Mouse (Mus musculus) CH12.LX (cell line): ENCODE results near the gene Bckdha. TPM values are rescaled to one million over a fixed set of nuclear protein-coding genes. Genes with fewer than 3 reads are reported as not detected.
A peak's percentile ranks its signal among the peaks of the same experiment; 100 is the strongest.

Experiments used
- DNase-seq: peaks from one replicate; pipeline ENCODE4 v3.0.0-alpha.2; 2013; ENCODE audit errors: extremely low read depth
- H3K27ac ChIP-seq: 2 replicates; pipeline ENCODE4 v1.5.1; 2012; ENCODE audit warnings: low read depth, mild to moderate bottlenecking, control low read depth, moderate library complexity; ENCODE audit not compliant: insufficient read depth
- H3K27me3 ChIP-seq: replicated peaks from 2 replicates; pipeline ENCODE3; 2012; ENCODE audit warnings: inconsistent platforms
- H3K36me3 ChIP-seq, 2 experiments: replicated peaks in 1 of 2; 2 replicates each; pipeline versions ENCODE3 to v1.6.1; 2012; ENCODE audit warnings: inconsistent platforms in 1 of 2, low read length in 1 of 2, mild to moderate bottlenecking in 1 of 2, mixed read lengths in 1 of 2, moderate library complexity in 1 of 2; ENCODE audit not compliant: control insufficient read depth in 1 of 2, insufficient read depth in 1 of 2
- H3K4me1 ChIP-seq, 2 experiments: 2 replicates each; pipeline ENCODE4 v1.6.1; 2012; ENCODE audit warnings: inconsistent platforms in 1 of 2, moderate library complexity in 1 of 2; ENCODE audit not compliant: insufficient read depth in 2 of 2, control insufficient read depth in 1 of 2
- H3K4me2 ChIP-seq: 2 replicates; pipeline ENCODE4 v1.6.1; 2012; ENCODE audit warnings: low read depth, mild to moderate bottlenecking, control low read depth; ENCODE audit not compliant: poor library complexity, insufficient read depth, severe bottlenecking
- H3K4me3 ChIP-seq, 3 experiments: fragments of 150-350 bp in 1 of 3; sonication (generic) in 1 of 3; replicated peaks in 1 of 3; 2 replicates each; pipeline versions ENCODE3 to v1.5.1; 2011 to 2012; ENCODE audit warnings: low read depth in 2 of 3, low read length in 2 of 3, mild to moderate bottlenecking in 2 of 3, moderate library complexity in 2 of 3, control low read depth in 1 of 3, improper control_type of control experiment in 1 of 3, inconsistent platforms in 1 of 3, mixed read lengths in 1 of 3; ENCODE audit not compliant: poor library complexity in 1 of 3
- H3K79me2 ChIP-seq: replicated peaks from 2 replicates; pipeline ENCODE4 v1.6.1; 2012; ENCODE audit warnings: mild to moderate bottlenecking, moderate library complexity; ENCODE audit not compliant: control insufficient read depth, poor library complexity, insufficient read depth, severe bottlenecking; ENCODE audit errors: extremely low read depth
- H3K9ac ChIP-seq: 2 replicates; pipeline ENCODE4 v1.6.1; 2012; ENCODE audit warnings: low read depth, mild to moderate bottlenecking, control low read depth, moderate library complexity; ENCODE audit not compliant: insufficient read depth
- H3K9me3 ChIP-seq: replicated peaks from 2 replicates; pipeline ENCODE3; 2012; ENCODE audit warnings: low read length, inconsistent platforms, mixed read lengths
- BHLHE40 ChIP-seq: IDR thresholded peaks from 2 replicates; pipeline ENCODE4 v1.6.1; 2011; ENCODE audit warnings: mild to moderate bottlenecking, low read depth, low read length, improper control_type of control experiment
- CHD1 ChIP-seq: IDR thresholded peaks from 2 replicates; pipeline ENCODE4 v1.6.1; 2012; ENCODE audit warnings: low read depth, low read length, improper control_type of control experiment, inconsistent platforms
- CHD2 ChIP-seq: IDR thresholded peaks from 2 replicates; pipeline ENCODE4 v1.6.1; 2011; ENCODE audit warnings: low read length, improper control_type of control experiment
- CTCF ChIP-seq, 2 experiments: IDR thresholded peaks in 1 of 2; conservative IDR thresholded peaks in 1 of 2; 2 replicates each; pipeline ENCODE4 v1.5.1; 2011 to 2012; ENCODE audit warnings: low read depth in 2 of 2, low read length in 2 of 2, improper control_type of control experiment in 1 of 2, inconsistent platforms in 1 of 2, mild to moderate bottlenecking in 1 of 2, moderate library complexity in 1 of 2
- E2F4 ChIP-seq: IDR thresholded peaks from 2 replicates; pipeline ENCODE4 v1.6.1; 2011; ENCODE audit warnings: low read depth, low read length, improper control_type of control experiment; ENCODE audit not compliant: insufficient replicate concordance
- EP300 ChIP-seq: IDR thresholded peaks from 2 replicates; pipeline ENCODE4 v1.6.1; 2011; ENCODE audit warnings: low read length, improper control_type of control experiment
- GABPA ChIP-seq: IDR thresholded peaks from 2 replicates; pipeline ENCODE4 v1.6.1; 2012; ENCODE audit warnings: low read depth, low read length, improper control_type of control experiment, inconsistent platforms; ENCODE audit not compliant: insufficient replicate concordance
- IRF4 ChIP-seq: IDR thresholded peaks from 2 replicates; pipeline ENCODE4 v1.6.1; 2014; ENCODE audit warnings: low read depth, mild to moderate bottlenecking, inconsistent platforms, low read length, improper control_type of control experiment
- JUND ChIP-seq: conservative IDR thresholded peaks from 2 replicates; pipeline ENCODE4 v1.6.1; 2011; ENCODE audit warnings: low read depth, low read length, improper control_type of control experiment
- KAT2A ChIP-seq: IDR thresholded peaks from 2 replicates; pipeline ENCODE4 v1.6.1; 2012; ENCODE audit warnings: low read length, improper control_type of control experiment, inconsistent platforms; ENCODE audit not compliant: insufficient replicate concordance
- MYC ChIP-seq: IDR thresholded peaks from 2 replicates; pipeline ENCODE4 v1.6.1; 2011; ENCODE audit warnings: low read depth, mild to moderate bottlenecking, improper control_type of control experiment, low read length
- NELFE ChIP-seq: IDR thresholded peaks from 2 replicates; pipeline ENCODE4 v1.6.1; 2011; ENCODE audit warnings: low read depth, low read length, improper control_type of control experiment
- NRF1 ChIP-seq: IDR thresholded peaks from 2 replicates; pipeline ENCODE4 v1.6.1; 2014; ENCODE audit warnings: low read depth, mild to moderate bottlenecking, inconsistent platforms, low read length, improper control_type of control experiment, moderate library complexity
- PAX5 ChIP-seq: IDR thresholded peaks from 2 replicates; pipeline ENCODE4 v1.6.1; 2012; ENCODE audit warnings: low read length, inconsistent platforms, mixed read lengths
- POLR2A ChIP-seq: IDR thresholded peaks from 2 replicates; pipeline ENCODE4 v1.6.1; 2011; ENCODE audit warnings: low read depth, mild to moderate bottlenecking, improper control_type of control experiment, low read length
- POLR2AphosphoS2 ChIP-seq: IDR thresholded peaks from 2 replicates; pipeline ENCODE4 v1.6.1; 2011; ENCODE audit warnings: low read depth, low read length, improper control_type of control experiment
- RAD21 ChIP-seq: IDR thresholded peaks from 2 replicates; pipeline ENCODE4 v1.6.1; 2011; ENCODE audit warnings: low read depth, mild to moderate bottlenecking, low read length, improper control_type of control experiment, moderate library complexity
- SIN3A ChIP-seq: IDR thresholded peaks from 2 replicates; pipeline ENCODE4 v1.6.1; 2012; ENCODE audit warnings: low read length, improper control_type of control experiment, inconsistent platforms
- UBTF ChIP-seq: IDR thresholded peaks from 2 replicates; pipeline ENCODE4 v1.6.1; 2012; ENCODE audit warnings: low read depth, mild to moderate bottlenecking, inconsistent platforms, low read length, improper control_type of control experiment, moderate library complexity
- USF2 ChIP-seq: conservative IDR thresholded peaks from 2 replicates; pipeline ENCODE4 v1.6.1; 2011; ENCODE audit warnings: low read depth, low read length, improper control_type of control experiment
- ZMIZ1 ChIP-seq: IDR thresholded peaks from 2 replicates; pipeline ENCODE4 v1.6.1; 2012; ENCODE audit warnings: low read depth, mild to moderate bottlenecking, inconsistent platforms, low read length, improper control_type of control experiment
- dilution Hi-C: fragments of 300-500 bp; cut with MboI; formaldehyde crosslinking; loops from 2 replicates; pipeline ENCODE4 v1.14.3; 2020; ENCODE audit warnings: low sequenced_read_pairs; ENCODE audit not compliant: extremely low pct_unique_long_range_greater_than_20kb, extremely low pct_ligation_motif_present
- in situ Hi-C: fragments of 300-500 bp; cut with MboI; formaldehyde crosslinking; loops from 3 replicates; pipeline ENCODE4 v1.14.3; 2019; ENCODE audit warnings: low sequenced_read_pairs, low pct_ligation_motif_present, low pct_unique_long_range_greater_than_20kb, mixed read lengths
- polyA plus RNA-seq: library from polyadenylated mRNA; unstranded; fragments of >175 nt; gene quantifications from 2 replicates; pipeline ENCODE4 v1.2.1, GENCODE M21; 2012; ENCODE audit warnings: low read depth; ENCODE audit not compliant: insufficient read length
- total RNA-seq, 2 experiments: library from RNA; depleted of rRNA; stranded (reverse); fragments of 300-350 nt in 1 of 2; fragments of >200 nt in 1 of 2; gene quantifications; 2 replicates each; pipeline ENCODE4 v1.2.3; 2012 to 2014

The Bckdha gene
- total and polyA plus RNA-seq, 3 experiments: 17.2 to 21.4 (median 19.9) TPM

DNA sequence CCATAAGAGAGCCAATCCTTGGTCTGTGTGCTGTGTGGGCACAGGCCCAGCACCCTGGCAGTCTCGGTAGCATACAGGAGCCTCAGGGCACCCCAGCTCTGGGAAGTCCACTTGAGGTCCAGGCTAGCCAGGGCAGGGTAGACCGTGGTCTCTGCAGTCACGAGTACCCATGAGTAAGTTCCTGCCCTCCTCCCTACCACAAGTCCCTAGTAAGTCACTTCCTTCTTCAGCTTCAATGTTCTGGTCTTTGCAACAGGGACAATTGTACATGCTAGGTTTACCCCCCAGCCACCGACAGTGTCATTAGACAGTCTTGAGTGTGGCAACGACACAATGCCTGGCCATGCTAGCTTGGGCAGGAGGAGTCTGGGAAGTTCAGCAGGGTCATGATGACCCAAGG, 26.1 kb downstream of the Bckdha start:
- dilution Hi-C loops: no loop called here
- H3K79me2 ChIP-seq: no peaks in the 10 kb centered on the region
- H3K9ac ChIP-seq: no peak overlapping the region
- peak; percentile 10 for DNase-seq
- H3K36me3 ChIP-seq: peaks cover 0 to 38% of the 10 kb centered on the region in 2 experiments
- H3K4me1 ChIP-seq: peaks cover 13 to 35% of the 10 kb centered on the region in 2 experiments
- H3K4me3 ChIP-seq: no peak overlapping the region
- TF ChIP-seq NELFE: no peak
- TF ChIP-seq SIN3A: no peak
- TF ChIP-seq POLR2A: no peak
- TF ChIP-seq MYC: no peak
- no peak for TF ChIP-seq RAD21
- TF ChIP-seq IRF4: no peak
- TF ChIP-seq CHD1: no peak
- no peak for TF ChIP-seq JUND
- TF ChIP-seq PAX5: no peak
- no peak for TF ChIP-seq POLR2AphosphoS2
- no peak for TF ChIP-seq CTCF (conservative IDR thresholded peaks at IDR 0.05 in 1 of 2, IDR thresholded peaks at IDR 0.05 in 1 of 2; ENCODE audit: low read depth in 2 of 2, low read length in 2 of 2)
- TF ChIP-seq, all 38 proteins: peak for 0
- Histone ChIP-seq H3K27ac (no peak overlapping the region), H3K9me3 (no peaks in the 10 kb centered on the region), H3K4me2 (no peak overlapping the region), H3K27me3 (no peaks in the 10 kb centered on the region)
- in situ Hi-C loops: no loop called here

DNA sequence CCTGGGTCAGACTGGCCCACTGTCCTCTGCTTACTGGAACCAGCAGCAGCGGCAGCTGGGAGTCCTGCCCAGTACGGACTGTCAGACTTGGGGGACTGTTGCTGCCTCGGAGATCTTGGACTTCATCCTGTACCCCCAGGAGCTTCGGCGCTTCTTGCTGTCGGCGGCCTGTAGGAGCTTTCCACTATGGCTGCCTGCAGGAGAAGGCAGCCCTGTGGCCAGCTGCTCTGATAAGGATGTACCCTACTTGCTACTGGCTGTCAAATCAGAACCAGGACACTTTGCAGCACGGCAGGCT, 30.5 kb downstream of the Bckdha start:
- no peak overlapping the region for H3K4me3 ChIP-seq
- no peak overlapping the region for H3K9ac ChIP-seq
- TF ChIP-seq EP300: no peak
- TF ChIP-seq NELFE: no peak
- no peak for TF ChIP-seq JUND
- TF ChIP-seq BHLHE40: no peak
- TF ChIP-seq MYC: no peak
- no peak for TF ChIP-seq GABPA
- no peak for TF ChIP-seq IRF4
- TF ChIP-seq NRF1: no peak
- no peak for TF ChIP-seq KAT2A
- TF ChIP-seq E2F4: no peak
- TF ChIP-seq USF2: no peak
- no peak for TF ChIP-seq UBTF
- no peak for TF ChIP-seq CHD2
- TF ChIP-seq ZMIZ1: no peak
- TF ChIP-seq, all 38 proteins: peak for 0
- Histone ChIP-seq H3K4me2 (no peak overlapping the region), H3K4me1 (peaks cover 5 to 17% of the 10 kb centered on the region in 2 experiments), H3K27ac (no peak overlapping the region), H3K79me2 (no peaks in the 10 kb centered on the region), H3K27me3 (no peaks in the 10 kb centered on the region), H3K36me3 (peaks cover 17 to 60% of the 10 kb centered on the region in 2 experiments), H3K9me3 (no peaks in the 10 kb centered on the region)
- in situ Hi-C loops (no loop called here), dilution Hi-C loops (no loop called here)
- DNase-seq: no peak
